Mouse (Mus musculus): ENCODE measurements around the gene Eng.

Eng gene

GRCm38 (mm10) chr2:32645647-32646046 lies 748 bp upstream of the Eng start:
- DNase-seq: no peak

GRCm38 (mm10) chr2:32647366-32647765 lies 971 bp downstream of the Eng start:
- DNase-seq: no peak

GRCm38 (mm10) chr2:32653764-32654163 lies 7.4 kb downstream of the Eng start:
- DNase-seq: no peak

- DNase-seq: no peak
These were observed 8.5 kb downstream of the Eng start for GRCm38 (mm10) chr2:32654743-32655393.

- DNase-seq: no peak
These were observed 9.0 kb downstream of the Eng start for GRCm38 (mm10) chr2:32655394-32655744.

- no peak for DNase-seq
These were observed 9.4 kb downstream of the Eng start for GRCm38 (mm10) chr2:32655826-32656225.

GRCm38 (mm10) chr2:32658873-32659272 lies 12.5 kb downstream of the Eng start:
- DNase-seq: no peak

- DNase-seq: no peak
These were observed 15.2 kb downstream of the Eng start for GRCm38 (mm10) chr2:32661509-32662107.

GRCm38 (mm10) chr2:32662291-32662690 lies 15.9 kb downstream of the Eng start:
- peak; percentile 30 for DNase-seq

GRCm38 (mm10) chr2:32665345-32665744 lies 18.9 kb downstream of the Eng start:
- DNase-seq: no peak

- DNase-seq: no peak
These were observed 19.5 kb downstream of the Eng start for GRCm38 (mm10) chr2:32665853-32666252.

- DNase-seq: no peak
These were observed 21.4 kb downstream of the Eng start for GRCm38 (mm10) chr2:32667775-32668174.

GRCm38 (mm10) chr2:32668176-32668575 lies 21.8 kb downstream of the Eng start:
- DNase-seq: no peak

- DNase-seq: no peak
These were observed 23.5 kb downstream of the Eng start for GRCm38 (mm10) chr2:32669876-32670275.

- DNase-seq: no peak
These were observed 24.8 kb downstream of the Eng start for GRCm38 (mm10) chr2:32671147-32671546.

GRCm38 (mm10) chr2:32671907-32672595 lies 25.7 kb downstream of the Eng start:
- no peak for DNase-seq

- DNase-seq: no peak
These were observed 27.0 kb downstream of the Eng start for GRCm38 (mm10) chr2:32673176-32673917.

GRCm38 (mm10) chr2:32676821-32677220 lies 30.4 kb downstream of the Eng start:
- DNase-seq: no peak

GRCm38 (mm10) chr2:32677683-32678082 lies 31.3 kb downstream of the Eng start:
- DNase-seq: no peak

- no peak for DNase-seq
These were observed 33.7 kb downstream of the Eng start for GRCm38 (mm10) chr2:32680051-32680451.

GRCm38 (mm10) chr2:32680961-32681650 lies 34.7 kb downstream of the Eng start:
- no peak for DNase-seq

- no peak for DNase-seq
These were observed 35.4 kb downstream of the Eng start for GRCm38 (mm10) chr2:32681754-32682153.

Data from thymus, postnatal 14 days (tissue).